Mouse (Mus musculus) MEL-GATA-1-ER (cell line): Measurements from ENCODE around the gene Apol7a.

Source experiments
- DNase-seq: peaks from one replicate; pipeline ENCODE4 v3.0.0-alpha.2; 2012; ENCODE audit warnings: low read depth; ENCODE audit errors: extremely low read depth

Apol7a gene

GRCm38 (mm10) chr15:77376920-77377319 is 22.0 kb downstream of the Apol7a start:
- DNase-seq: no peak

- no peak for DNase-seq
Measured at GRCm38 (mm10) chr15:77370588-77370987, 28.3 kb downstream of the Apol7a start.

- no peak for DNase-seq
Measured at GRCm38 (mm10) chr15:77369981-77370380, 28.9 kb downstream of the Apol7a start.

GRCm38 (mm10) chr15:77368818-77369320 is 30.0 kb downstream of the Apol7a start:
- DNase-seq: no peak

- DNase-seq: peak; percentile 69
Measured at GRCm38 (mm10) chr15:77368148-77368547, 30.8 kb downstream of the Apol7a start.

- no peak for DNase-seq
Measured at GRCm38 (mm10) chr15:77367504-77367903, 31.4 kb downstream of the Apol7a start.

GRCm38 (mm10) chr15:77366706-77367484 is 32.0 kb downstream of the Apol7a start:
- no peak for DNase-seq

GRCm38 (mm10) chr15:77365700-77366570 is 33.0 kb downstream of the Apol7a start:
- DNase-seq: no peak

GRCm38 (mm10) chr15:77364026-77364425 is 34.9 kb downstream of the Apol7a start:
- DNase-seq: no peak

GRCm38 (mm10) chr15:77363578-77363977 is 35.3 kb downstream of the Apol7a start:
- DNase-seq: no peak

- no peak for DNase-seq
Measured at GRCm38 (mm10) chr15:77362952-77363351, 36.0 kb downstream of the Apol7a start.

GRCm38 (mm10) chr15:77359905-77360304 is 39.0 kb downstream of the Apol7a start:
- no peak for DNase-seq

GRCm38 (mm10) chr15:77359486-77359885 is 39.4 kb downstream of the Apol7a start:
- DNase-seq: no peak

- no peak for DNase-seq
Measured at GRCm38 (mm10) chr15:77359084-77359483, 39.8 kb downstream of the Apol7a start.

- DNase-seq: no peak
Measured at GRCm38 (mm10) chr15:77358320-77359040, 40.4 kb downstream of the Apol7a start.

GRCm38 (mm10) chr15:77356248-77356810 is 42.6 kb downstream of the Apol7a start:
- DNase-seq: no peak

GRCm38 (mm10) chr15:77354848-77355551 is 43.9 kb downstream of the Apol7a start:
- DNase-seq: no peak

- no peak for DNase-seq
Measured at GRCm38 (mm10) chr15:77354496-77354847, 44.4 kb downstream of the Apol7a start.

GRCm38 (mm10) chr15:77353764-77354163 is 45.1 kb downstream of the Apol7a start:
- no peak for DNase-seq

GRCm38 (mm10) chr15:77352863-77353262 is 46.0 kb downstream of the Apol7a start:
- no peak for DNase-seq

GRCm38 (mm10) chr15:77350117-77350516 is 48.8 kb downstream of the Apol7a start:
- no peak for DNase-seq
